Mouse (Mus musculus): ENCODE results near the gene Unc79. TPM values are rescaled to one million over a fixed set of nuclear protein-coding genes. Genes with fewer than 3 reads are reported as not detected.

The Unc79 gene
- 1.1 and 1.2 TPM in 2 replicates for polyA plus RNA-seq (2015; fragmentation: Nextera tagmentation; extraction: Ambion mirVana)

DNA sequence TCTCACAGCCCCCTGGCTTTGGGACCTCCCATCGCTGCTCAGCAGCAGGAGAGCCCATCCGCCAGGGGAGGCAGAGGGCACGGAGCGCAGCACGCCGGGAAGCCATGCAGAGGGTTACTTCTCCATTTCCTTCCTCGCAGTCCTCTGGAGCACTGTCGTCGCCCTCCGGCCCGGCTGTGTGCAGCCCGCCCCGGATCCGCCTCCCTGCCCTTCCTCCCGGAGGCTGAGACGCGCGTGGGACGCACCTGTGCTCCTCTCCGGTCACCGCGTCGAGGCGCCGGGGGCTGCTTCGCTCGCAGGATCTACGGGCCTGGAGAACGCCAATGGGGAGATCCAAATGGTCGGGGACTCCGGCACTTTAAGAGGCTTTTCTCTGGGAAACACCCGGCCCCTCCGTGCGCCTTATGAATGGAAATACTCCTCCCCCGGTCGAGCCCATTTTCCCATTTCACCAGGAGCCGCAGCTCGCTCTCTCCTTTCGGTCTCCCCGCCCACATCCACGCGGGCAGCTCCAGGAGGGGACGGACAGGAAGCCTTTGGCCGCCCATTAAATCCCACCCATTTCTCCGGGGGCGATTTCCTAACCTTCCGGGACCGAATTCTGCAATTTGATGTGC, at the start of gene Unc79:
Unc79 (plus strand) TSS at position 82 of the 617 bp plus-strand sequence.

DNA sequence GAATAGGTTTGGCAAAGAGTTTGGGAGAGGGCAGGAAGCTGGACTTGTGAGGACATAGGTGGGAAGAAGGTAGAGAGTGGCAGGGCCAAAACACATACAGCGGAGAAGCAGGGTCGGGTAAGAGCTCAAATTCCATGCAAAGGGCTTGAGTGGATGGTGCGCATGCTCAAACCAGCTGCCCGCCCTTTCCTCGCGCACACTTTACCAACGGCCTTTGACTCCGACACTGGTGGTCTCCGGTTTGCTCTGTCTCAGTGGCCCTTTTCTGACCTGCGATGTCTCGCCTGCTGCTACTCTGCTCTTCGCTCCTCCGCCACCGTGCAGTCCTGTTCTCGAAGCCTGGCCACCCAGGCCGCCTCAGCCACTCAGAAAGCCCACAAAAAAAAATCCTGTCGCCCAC, 49.6 kb upstream of the Unc79 start, which contains the start of gene Cox8c:
Cox8c (plus strand) TSS at position 226 of the 400 bp plus-strand sequence.

Small RNAs within 50 kb of the gene (microRNA-seq; reads per million reads assigned to microRNA genes)
- gene Gm44324 (ENCODE audit: borderline replicate concordance, insufficient number of aligned reads) = not detected

Other genes starting within 250 kb of the Unc79 start
- gene Itpk1, start 243.9 kb upstream of the Unc79 start, polyA plus RNA-seq (2015; fragmentation: Nextera tagmentation; extraction: Ambion mirVana) = 11.9 and 21.2 TPM in 2 replicates
- 11.8 and 14.6 TPM in 2 replicates for gene Moap1, start 205.2 kb upstream of the Unc79 start, polyA plus RNA-seq (2015; fragmentation: Nextera tagmentation; extraction: Ambion mirVana)
- 10.2 and 10.7 TPM in 2 replicates for gene Tmem251, start 205.1 kb upstream of the Unc79 start, polyA plus RNA-seq (2015; fragmentation: Nextera tagmentation; extraction: Ambion mirVana)
- not detected in 2 replicates for gene Gm28051, start 191.1 kb upstream of the Unc79 start, polyA plus RNA-seq (2015; fragmentation: Nextera tagmentation; extraction: Ambion mirVana)
- gene Gon7, start 191.1 kb upstream of the Unc79 start, polyA plus RNA-seq (2015; fragmentation: Nextera tagmentation; extraction: Ambion mirVana) = 15.3 and 18.9 TPM in 2 replicates
- 23.4 and 35.8 TPM in 2 replicates for gene Ubr7, start 190.9 kb upstream of the Unc79 start, polyA plus RNA-seq (2015; fragmentation: Nextera tagmentation; extraction: Ambion mirVana)
- 14.9 and 16.6 TPM in 2 replicates for gene Gm20604, start 190.2 kb upstream of the Unc79 start, polyA plus RNA-seq (2015; fragmentation: Nextera tagmentation; extraction: Ambion mirVana)
- gene Btbd7, start 70.4 kb upstream of the Unc79 start, polyA plus RNA-seq (2015; fragmentation: Nextera tagmentation; extraction: Ambion mirVana) = 8.5 and 11.0 TPM in 2 replicates
- 0.33 TPM in 1 of 2 replicates, not detected in the other for gene Cox8c, start 49.5 kb upstream of the Unc79 start, polyA plus RNA-seq (2015; fragmentation: Nextera tagmentation; extraction: Ambion mirVana)

Data from adrenal gland, postnatal 0 days (tissue).